14 mouse cellular contexts compared by ENCODE assay signal in genomic region chr5:24724270-24724634, GRCm38 (mm10). TPM values are rescaled to one million over a fixed set of nuclear protein-coding genes. Genes with fewer than 3 reads are reported as not detected.
DNase-seq lines count a peak whose midpoint lies in the region; ATAC-seq and TF ChIP-seq lines count a peak whose summit lies in the region.
"Had no signal": no experiment of that assay in that cellular context is flagged by ENCODE, and none has a peak within 500 bp of the region (broad histone marks: within the 10 kb centered on the region; RNA-seq: fewer than 3 reads in every experiment).

No protein-coding gene starts in this region.

- H3K9me3 ChIP-seq in heart, embryonic 11.5 days (replicated peaks; ENCODE audit: control insufficient read depth, low read length) = no peaks in the 10 kb centered on the region
- H3K9me3 ChIP-seq in lung, embryonic 14.5 days (ENCODE audit: low read depth, low read length) = no peaks in the 10 kb centered on the region
- no peaks in the 10 kb centered on the region for H3K9me3 ChIP-seq in hindbrain, embryonic 12.5 days (replicated peaks)
- H3K9me3 ChIP-seq in liver, embryonic 13.5 days (replicated peaks) = no peaks in the 10 kb centered on the region

- intact Hi-C loops in heart, postnatal 14 days (cut with DNase I) = no loop called here

- ATAC-seq in heart, embryonic 11.5 days (replicated peaks; ENCODE audit: insufficient number of reproducible peaks, low FRiP score, low TSS enrichment) = no peak
- no peak for ATAC-seq in lung, embryonic 14.5 days (ENCODE audit: insufficient read depth)
- no peak for ATAC-seq in hindbrain, embryonic 12.5 days (ENCODE audit: low FRiP score)
- ATAC-seq in liver, embryonic 13.5 days (ENCODE audit: low read depth) = no peak
- ATAC-seq: Patski had no signal

- no peak for DNase-seq in heart, postnatal 14 days
- DNase-seq in lung, embryonic 14.5 days = no peak
- no peak for DNase-seq in lung, adult 18-20 months
- no peak for DNase-seq in liver, embryonic 13.5 days
- DNase-seq in layer of hippocampus, adult 11-12 months (ENCODE audit: low spot score) = no peak
- no peak for DNase-seq in adrenal gland, postnatal 25 days
- DNase-seq: cerebellum, adult 9-10 months; right cerebral cortex, postnatal 14 days; thymus, adult 18-20 months had no signal

- no peaks in the 10 kb centered on the region; the same call in 1 of the 2 replicates for H3K27me3 ChIP-seq in heart, embryonic 11.5 days (ENCODE audit: control insufficient read depth, insufficient read depth, low read length)
- no peaks in the 10 kb centered on the region for H3K27me3 ChIP-seq in lung, embryonic 14.5 days (ENCODE audit: insufficient read depth, low read length)
- H3K27me3 ChIP-seq in hindbrain, embryonic 12.5 days = peaks cover 8% of the 10 kb centered on the region
- peaks cover 16% of the 10 kb centered on the region for H3K27me3 ChIP-seq in liver, embryonic 13.5 days
- H3K27me3 ChIP-seq: Patski had no signal

- WGBS in heart, embryonic 11.5 days (ENCODE audit: insufficient replicate concordance) = 76% methylated on average over 5 of the region's 5 CpGs
- 62% methylated on average over 5 of the region's 5 CpGs for WGBS in lung, embryonic 14.5 days
- 75% methylated on average over 5 of the region's 5 CpGs for WGBS in hindbrain, embryonic 12.5 days
- 72% methylated on average over 5 of the region's 5 CpGs for WGBS in liver, embryonic 13.5 days (ENCODE audit: insufficient replicate concordance)

- H3K4me2 ChIP-seq in heart, embryonic 11.5 days = no peak overlapping the region
- H3K4me2 ChIP-seq in lung, embryonic 14.5 days = peak overlapping the region; percentile 38; the same call in 1 of the 2 replicates
- H3K4me2 ChIP-seq in hindbrain, embryonic 12.5 days (replicated peaks) = no peak overlapping the region
- H3K4me2 ChIP-seq in liver, embryonic 13.5 days = no peak overlapping the region

- H3K4me1 ChIP-seq in heart, embryonic 11.5 days (ENCODE audit: control insufficient read depth, insufficient read depth, low read length) = peaks cover 14% of the 10 kb centered on the region
- peaks cover 16% of the 10 kb centered on the region for H3K4me1 ChIP-seq in lung, embryonic 14.5 days (ENCODE audit: insufficient read depth)
- H3K4me1 ChIP-seq in hindbrain, embryonic 12.5 days = peaks cover 16% of the 10 kb centered on the region
- H3K4me1 ChIP-seq in liver, embryonic 13.5 days (replicated peaks) = no peaks in the 10 kb centered on the region; the same call in 1 of the 2 replicates

- H3K9ac ChIP-seq in heart, embryonic 11.5 days (ENCODE audit: low read depth, low read length) = peak overlapping the region; percentile 39; the same call in 1 of the 2 replicates
- H3K9ac ChIP-seq in lung, embryonic 14.5 days = peak overlapping the region; percentile 34
- no peak overlapping the region for H3K9ac ChIP-seq in hindbrain, embryonic 12.5 days
- H3K9ac ChIP-seq in liver, embryonic 13.5 days = no peak overlapping the region

- no peak for TF ChIP-seq CTCF in lung, embryonic 14.5 days (IDR thresholded peaks at IDR 0.05; ENCODE audit: low read depth)

- no peak overlapping the region for H3K4me3 ChIP-seq in heart, embryonic 11.5 days (ENCODE audit: low read depth, low read length)
- H3K4me3 ChIP-seq in lung, embryonic 14.5 days (ENCODE audit: low read depth, low read length) = no peak overlapping the region
- H3K4me3 ChIP-seq in hindbrain, embryonic 12.5 days = no peak overlapping the region
- no peak overlapping the region for H3K4me3 ChIP-seq in liver, embryonic 13.5 days (replicated peaks)

- no peaks in the 10 kb centered on the region for H3K36me3 ChIP-seq in heart, embryonic 11.5 days (ENCODE audit: control insufficient read depth, insufficient read depth, low read length)
- peaks cover 19% of the 10 kb centered on the region for H3K36me3 ChIP-seq in lung, embryonic 14.5 days (ENCODE audit: insufficient read depth)
- H3K36me3 ChIP-seq in hindbrain, embryonic 12.5 days = no peaks in the 10 kb centered on the region
- H3K36me3 ChIP-seq in liver, embryonic 13.5 days = no peaks in the 10 kb centered on the region

- peak overlapping the region; percentile 71 for H3K27ac ChIP-seq in heart, embryonic 11.5 days (ENCODE audit: low read depth, low read length)
- peak overlapping the region; percentile 90 for H3K27ac ChIP-seq in lung, embryonic 14.5 days (ENCODE audit: low read depth)
- peak overlapping the region; percentile 35; the same call in 1 of the 2 replicates for H3K27ac ChIP-seq in hindbrain, embryonic 12.5 days
- H3K27ac ChIP-seq in liver, embryonic 13.5 days = peak overlapping the region; percentile 23; the same call in 1 of the 2 replicates

RNA-seq across cellular contexts. Expression of gene Wdr86, which starts 6.3 kb away (rescaled TPM):
- 11.5 and 13.6 TPM in 2 replicates for polyA plus RNA-seq in heart, embryonic 11.5 days (2014; fragmentation: Nextera tagmentation; extraction: Ambion mirVana)
- 1 to 10 TPM in 1 of 2 experiments, under 1 TPM in 1; 0.78 to 1.0 TPM for total RNA-seq in heart, postnatal 14 days (2021)
- polyA plus RNA-seq in lung, embryonic 14.5 days (2014; fragmentation: Nextera tagmentation; extraction: Ambion mirVana) = 39.7 and 43.9 TPM in 2 replicates
- polyA plus RNA-seq in hindbrain, embryonic 12.5 days (2016; fragmentation: Nextera tagmentation; extraction: Ambion mirVana) = 17.7 and 21.0 TPM in 2 replicates
- 1.5 and 2.0 TPM in 2 replicates for polyA plus RNA-seq in liver, embryonic 13.5 days (2015; fragmentation: Nextera tagmentation; extraction: Ambion mirVana)
- total RNA-seq in adrenal gland, postnatal 25 days (2021) = 3.2 and 3.6 TPM in 2 replicates
- polyA plus RNA-seq: C2C12, Patski had no signal

RNA-seq across cellular contexts. Expression of gene Crygn, which starts 33.6 kb away (rescaled TPM):
- polyA plus RNA-seq in heart, embryonic 11.5 days (2014; fragmentation: Nextera tagmentation; extraction: Ambion mirVana) = 2.8 and 3.5 TPM in 2 replicates
- total RNA-seq in heart, postnatal 14 days (2021) = 1 to 10 TPM in 1 of 2 experiments, not detected in 1; 2.8 TPM
- 1.8 and 2.3 TPM in 2 replicates for polyA plus RNA-seq in lung, embryonic 14.5 days (2014; fragmentation: Nextera tagmentation; extraction: Ambion mirVana)
- polyA plus RNA-seq in hindbrain, embryonic 12.5 days (2016; fragmentation: Nextera tagmentation; extraction: Ambion mirVana) = 4.7 TPM in 1 of 2 replicates, not detected in the other
- 0.74 TPM in 1 of 2 replicates, not detected in the other for polyA plus RNA-seq in liver, embryonic 13.5 days (2015; fragmentation: Nextera tagmentation; extraction: Ambion mirVana)
- 2.4 TPM in 1 of 2 replicates, not detected in the other for total RNA-seq in adrenal gland, postnatal 25 days (2021)
- polyA plus RNA-seq: C2C12; neural tube, embryonic 11.5 days; Patski had no signal

RNA-seq across cellular contexts. Expression of gene Nub1, which starts 38.9 kb away (rescaled TPM):
- polyA plus RNA-seq in heart, embryonic 11.5 days (2014; fragmentation: Nextera tagmentation; extraction: Ambion mirVana) = 28.2 and 30.7 TPM in 2 replicates
- 10 to 100 TPM; 28.5 to 31.1 TPM for total RNA-seq in heart, postnatal 14 days (2021)
- 31.6 and 34.1 TPM in 2 replicates for polyA plus RNA-seq in lung, embryonic 14.5 days (2014; fragmentation: Nextera tagmentation; extraction: Ambion mirVana)
- 40.3 and 42.3 TPM in 2 replicates for polyA plus RNA-seq in hindbrain, embryonic 12.5 days (2016; fragmentation: Nextera tagmentation; extraction: Ambion mirVana)
- 12.3 and 15.7 TPM in 2 replicates for polyA plus RNA-seq in liver, embryonic 13.5 days (2015; fragmentation: Nextera tagmentation; extraction: Ambion mirVana)
- total RNA-seq in adrenal gland, postnatal 25 days (2021) = 59.5 and 71.3 TPM in 2 replicates

Comparison
In these comparisons a context has a peak if more than half of its experiments do, and no peak if none do; other contexts are left out.
1. H3K27ac ChIP-seq: peak in every context shown above with its lines; median percentile 90 in lung, embryonic 14.5 days; 71 in heart, embryonic 11.5 days; 35 in hindbrain, embryonic 12.5 days; 23 in liver, embryonic 13.5 days.
2. H3K9ac ChIP-seq: peak in heart, embryonic 11.5 days (single experiment) and lung, embryonic 14.5 days (single experiment); none in hindbrain, embryonic 12.5 days (single experiment) and liver, embryonic 13.5 days (single experiment).